Mouse (Mus musculus): ENCODE data around the gene Pigq. TPM values are rescaled to one million over a fixed set of nuclear protein-coding genes. Genes with fewer than 3 reads are reported as not detected.

Gene Pigq
- polyA plus RNA-seq, 1 experiment, result 117 TPM

DNA sequence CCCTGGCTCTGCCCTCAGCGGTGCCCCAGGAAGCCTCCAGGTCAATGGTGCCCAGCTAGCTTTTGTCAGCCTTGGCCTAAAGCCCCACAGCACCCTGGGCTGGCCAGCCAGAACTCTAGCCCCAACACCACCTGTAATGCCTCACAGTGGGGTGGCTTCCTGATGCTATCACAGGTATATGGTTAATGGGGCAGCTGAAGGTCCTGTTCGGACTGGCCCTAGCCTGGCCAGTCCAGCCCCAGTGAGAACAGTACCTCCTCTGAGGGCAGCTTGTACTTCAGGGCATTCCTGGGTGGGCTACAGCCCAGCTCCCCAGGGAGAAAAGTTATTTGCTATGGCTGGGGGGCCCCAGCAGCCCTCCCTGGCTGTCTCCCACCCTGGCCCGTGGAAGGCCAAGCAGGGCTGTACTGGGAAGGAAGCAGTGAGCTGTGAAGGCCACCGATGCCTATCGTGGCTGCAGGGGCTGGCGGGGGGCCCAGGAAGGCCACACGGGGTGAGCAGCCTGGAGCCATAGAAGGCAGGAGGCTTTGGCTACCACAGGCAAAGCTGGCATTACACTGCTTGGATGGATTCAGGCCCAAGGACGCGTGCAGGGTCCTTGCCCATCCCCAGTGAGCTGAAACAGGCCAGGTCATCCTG lies 900 bp upstream of the Pigq start:
- TF ChIP-seq POLR2A (IDR thresholded peaks at IDR 0.05; ENCODE audit: borderline replicate concordance, extremely low read depth, insufficient read depth, insufficient read length, poor library complexity, severe bottlenecking) (no peak), CTCF (IDR thresholded peaks at IDR 0.05; ENCODE audit: borderline replicate concordance, extremely low read depth, insufficient read depth, insufficient read length) (no peak)
- no peak for DNase-seq (ENCODE audit: low read depth)

DNA sequence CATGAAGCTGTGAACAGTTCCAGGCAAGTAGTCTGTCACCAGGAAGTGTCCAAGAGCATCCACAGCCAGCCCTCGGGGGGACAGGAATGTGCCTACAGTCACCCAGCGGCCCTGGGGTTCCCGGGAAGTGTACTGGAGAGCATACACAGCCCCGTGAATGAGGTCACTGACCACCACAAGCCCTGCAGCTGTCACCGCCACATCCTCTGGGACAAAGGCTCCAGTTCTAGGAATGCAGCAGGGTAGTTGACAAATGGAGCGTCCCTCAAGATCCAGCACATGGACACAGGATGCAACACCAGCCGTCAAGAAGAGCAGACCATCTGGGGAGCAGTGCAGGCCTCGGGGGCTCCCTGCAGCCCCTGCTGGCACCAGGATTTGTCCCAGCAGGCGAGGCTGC lies 967 bp downstream of the Pigq start:
- DNase-seq (ENCODE audit: low read depth), result no peak
- no peak for TF ChIP-seq POLR2A (IDR thresholded peaks at IDR 0.05; ENCODE audit: borderline replicate concordance, extremely low read depth, insufficient read depth, insufficient read length, poor library complexity, severe bottlenecking)
- TF ChIP-seq CTCF (IDR thresholded peaks at IDR 0.05; ENCODE audit: borderline replicate concordance, extremely low read depth, insufficient read depth, insufficient read length), result no peak

DNA sequence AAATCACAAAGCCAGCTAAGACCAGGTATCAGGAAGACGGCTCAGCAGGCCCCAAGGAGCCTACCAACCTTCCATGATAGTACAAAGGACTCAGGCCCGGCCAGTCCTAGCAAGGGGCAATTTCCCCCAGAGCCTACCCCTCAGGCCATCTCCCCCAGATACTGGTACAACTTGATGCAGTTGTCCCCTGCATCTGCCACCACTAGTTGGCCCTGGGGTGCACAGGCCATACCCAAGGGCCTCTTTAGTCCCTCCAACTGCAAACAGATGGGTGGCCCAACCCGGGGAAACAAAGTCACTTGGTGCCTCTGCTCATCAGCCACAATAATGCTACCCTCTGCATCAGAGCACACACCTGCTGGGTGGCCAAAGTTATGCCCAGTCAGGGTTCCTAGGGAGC lies 1.5 kb downstream of the Pigq start:
- TF ChIP-seq POLR2A (IDR thresholded peaks at IDR 0.05; ENCODE audit: borderline replicate concordance, extremely low read depth, insufficient read depth, insufficient read length, poor library complexity, severe bottlenecking) (no peak), CTCF (IDR thresholded peaks at IDR 0.05; ENCODE audit: borderline replicate concordance, extremely low read depth, insufficient read depth, insufficient read length) (no peak)
- no peak for DNase-seq (ENCODE audit: low read depth)

DNA sequence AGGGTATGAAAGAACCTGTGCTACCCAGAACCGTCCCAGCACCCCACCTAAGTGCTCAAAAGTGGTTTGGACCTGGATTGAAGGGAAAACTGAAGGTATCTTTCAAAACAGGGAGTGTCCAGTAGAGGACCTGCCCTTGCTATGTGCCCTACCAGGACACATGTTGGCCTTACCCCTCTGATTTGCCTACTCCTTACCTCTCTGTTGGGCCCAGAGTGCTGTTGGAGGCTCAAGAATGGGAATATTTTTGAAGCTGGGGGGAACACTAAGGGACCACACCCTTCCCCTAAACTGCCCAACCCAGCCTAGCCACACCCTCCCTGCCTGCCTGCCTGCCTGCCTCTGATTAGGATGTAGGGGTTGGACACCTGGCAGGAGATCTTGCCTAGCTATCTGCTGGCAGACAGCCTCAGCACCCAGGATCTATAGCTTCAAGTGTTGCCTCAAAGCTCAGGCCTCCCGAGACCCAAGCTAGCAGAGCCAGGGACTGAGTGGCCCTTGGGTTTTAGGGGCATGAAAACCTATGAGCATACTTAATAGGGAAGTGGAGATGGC lies 2.1 kb downstream of the Pigq start:
- TF ChIP-seq POLR2A (IDR thresholded peaks at IDR 0.05; ENCODE audit: borderline replicate concordance, extremely low read depth, insufficient read depth, insufficient read length, poor library complexity, severe bottlenecking) (no peak), CTCF (IDR thresholded peaks at IDR 0.05; ENCODE audit: borderline replicate concordance, extremely low read depth, insufficient read depth, insufficient read length) (no peak)

DNA sequence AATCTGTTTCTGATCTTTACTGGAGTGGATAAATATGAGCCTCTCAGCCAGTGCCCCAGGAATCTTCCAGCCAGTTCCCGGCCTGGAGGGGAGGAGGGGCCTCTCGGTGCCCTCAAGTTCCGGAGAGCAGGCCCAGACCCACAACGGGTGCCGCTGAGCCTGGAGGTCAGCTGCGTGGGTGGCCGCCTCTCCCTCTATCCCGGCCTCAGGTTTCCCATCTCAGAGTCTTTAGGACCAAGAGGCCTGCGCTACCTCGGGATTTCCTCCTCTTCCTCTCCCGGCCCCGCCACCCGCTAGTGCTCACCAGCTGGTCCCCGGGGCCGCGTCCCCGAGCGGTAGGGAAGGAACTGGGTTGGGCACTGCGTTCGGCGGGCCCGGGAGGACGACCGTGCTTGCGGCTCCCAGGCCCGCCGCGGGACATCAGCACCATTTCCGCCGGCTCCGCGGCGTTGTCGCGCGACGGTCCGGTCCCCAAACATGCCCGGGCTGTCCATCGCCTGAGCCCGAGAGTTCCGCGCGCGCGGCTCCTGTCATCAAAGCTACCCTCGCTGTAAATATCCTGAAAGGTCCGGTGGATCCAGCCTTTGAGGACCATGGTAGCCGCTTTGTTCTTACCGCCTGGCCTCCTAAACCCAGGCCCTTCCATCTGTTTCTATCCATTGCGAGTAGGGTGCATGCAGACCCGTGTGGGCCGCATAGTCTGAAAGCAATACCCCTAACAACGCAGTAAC lies 3.1 kb downstream of the Pigq start:
- DNase-seq (ENCODE audit: low read depth), result peak; percentile 90
- peak; percentile 82 for TF ChIP-seq POLR2A (IDR thresholded peaks at IDR 0.05; ENCODE audit: borderline replicate concordance, extremely low read depth, insufficient read depth, insufficient read length, poor library complexity, severe bottlenecking)
- TF ChIP-seq CTCF (IDR thresholded peaks at IDR 0.05; ENCODE audit: borderline replicate concordance, extremely low read depth, insufficient read depth, insufficient read length), result no peak

More for the DNA sequence above, 2.1 kb downstream of the Pigq start:
- no peak for DNase-seq (ENCODE audit: low read depth)

DNA sequence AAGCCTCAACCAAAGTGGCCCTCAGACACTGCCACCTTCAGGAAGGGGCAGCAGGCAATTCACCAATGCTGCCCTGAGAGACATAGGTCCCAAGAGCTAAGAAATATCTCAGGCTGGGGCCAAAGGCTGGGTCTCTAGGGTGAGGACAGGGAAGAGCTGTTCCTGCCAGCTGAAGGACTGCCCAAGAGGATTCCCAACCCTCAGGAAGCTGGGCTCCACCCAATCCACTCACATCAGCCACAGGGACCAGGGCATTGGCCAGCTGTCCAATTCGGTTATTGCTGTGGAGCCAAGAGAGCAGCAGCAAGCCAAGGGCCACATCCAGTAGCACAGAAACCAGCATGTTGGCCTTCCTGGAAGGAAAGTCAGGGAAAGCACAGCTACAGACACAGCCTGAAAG lies 10.2 kb downstream of the Pigq start:
- DNase-seq (ENCODE audit: low read depth), result no peak
- TF ChIP-seq CTCF (IDR thresholded peaks at IDR 0.05; ENCODE audit: borderline replicate concordance, extremely low read depth, insufficient read depth, insufficient read length) (no peak), POLR2A (IDR thresholded peaks at IDR 0.05; ENCODE audit: borderline replicate concordance, extremely low read depth, insufficient read depth, insufficient read length, poor library complexity, severe bottlenecking) (no peak)

DNA sequence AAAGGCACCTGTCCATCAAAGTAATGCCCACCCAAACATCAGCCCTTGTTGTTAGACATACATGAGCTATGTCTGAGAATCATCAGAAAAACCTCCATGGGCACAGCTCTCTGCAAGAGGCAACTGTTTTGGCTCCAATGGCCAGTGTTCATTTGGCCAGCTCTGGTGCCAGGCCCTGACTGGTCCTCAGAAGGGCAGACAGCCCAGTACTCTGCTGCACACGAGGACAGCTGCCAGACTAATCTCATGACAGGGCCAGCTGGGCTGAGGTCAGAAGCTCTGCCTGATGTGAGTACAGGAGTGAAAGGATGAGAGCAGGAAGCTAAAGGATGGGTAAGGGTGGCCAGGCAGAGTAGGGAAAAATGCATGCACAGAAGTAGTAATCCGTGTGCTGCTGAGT lies 19.4 kb downstream of the Pigq start:
- TF ChIP-seq POLR2A (IDR thresholded peaks at IDR 0.05; ENCODE audit: borderline replicate concordance, extremely low read depth, insufficient read depth, insufficient read length, poor library complexity, severe bottlenecking) (no peak), CTCF (IDR thresholded peaks at IDR 0.05; ENCODE audit: borderline replicate concordance, extremely low read depth, insufficient read depth, insufficient read length) (no peak)
- no peak for DNase-seq (ENCODE audit: low read depth)

DNA sequence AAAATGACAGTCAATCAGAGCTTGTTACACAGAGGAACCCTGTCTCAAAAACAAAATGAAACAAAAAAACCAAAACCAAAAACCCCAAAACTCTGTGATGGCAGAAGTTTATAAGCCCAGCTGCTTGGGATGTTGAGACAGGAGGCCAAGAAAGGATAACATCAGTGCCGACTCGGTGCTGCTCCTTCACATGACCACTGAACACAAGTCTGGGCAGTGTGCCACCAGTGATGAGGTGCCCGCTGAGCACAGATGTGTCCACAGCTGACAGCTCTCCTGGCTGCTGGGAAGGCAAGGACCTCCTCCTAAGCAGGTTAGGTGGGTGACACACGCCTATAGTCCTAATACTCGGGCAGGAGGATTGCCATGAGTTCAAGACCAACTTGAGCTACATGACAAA lies 22.6 kb downstream of the Pigq start:
- no peak for DNase-seq (ENCODE audit: low read depth)
- TF ChIP-seq POLR2A (IDR thresholded peaks at IDR 0.05; ENCODE audit: borderline replicate concordance, extremely low read depth, insufficient read depth, insufficient read length, poor library complexity, severe bottlenecking) (no peak), CTCF (IDR thresholded peaks at IDR 0.05; ENCODE audit: borderline replicate concordance, extremely low read depth, insufficient read depth, insufficient read length) (no peak)

DNA sequence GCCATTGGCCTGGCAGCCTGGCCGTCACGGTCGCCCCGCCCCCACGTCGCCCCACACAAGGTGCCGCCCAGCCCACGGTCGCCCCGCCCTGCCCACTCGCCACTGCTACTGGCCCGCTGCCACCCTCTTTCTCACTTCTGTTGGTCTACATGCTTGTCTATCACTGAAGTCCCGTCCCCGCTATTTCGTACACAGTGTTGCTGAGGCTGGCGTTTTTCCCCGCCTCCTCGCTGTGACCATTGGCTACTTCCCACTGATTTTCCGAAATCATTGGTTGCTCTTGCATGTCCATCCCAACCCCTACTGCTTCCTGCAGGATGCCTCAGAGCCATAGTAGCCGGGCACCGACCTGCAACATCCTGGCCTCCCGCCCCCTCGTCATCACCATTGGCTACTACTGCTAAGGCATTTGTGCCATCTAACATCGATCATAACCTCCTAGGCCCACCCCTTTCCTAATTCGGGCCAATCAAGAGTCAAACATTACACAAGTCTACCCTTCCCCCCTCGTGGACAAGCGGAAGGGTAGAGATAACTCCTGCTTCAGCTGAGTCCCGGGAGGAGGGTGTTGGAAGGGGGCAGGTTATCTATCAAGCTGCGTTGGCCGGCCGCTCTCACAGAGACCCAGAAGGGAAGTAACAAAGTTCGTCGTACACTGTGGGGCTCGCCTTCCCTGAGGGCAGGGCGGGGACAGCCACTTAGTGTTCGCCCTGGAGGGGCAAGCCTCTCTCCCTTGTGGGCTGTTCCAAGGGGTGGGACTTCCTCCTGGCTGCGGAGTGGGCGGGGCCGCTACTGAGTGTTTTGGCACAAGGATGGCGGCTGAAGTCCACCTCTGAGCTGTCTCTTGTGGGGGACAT lies 24.7 kb downstream of the Pigq start:
- DNase-seq (ENCODE audit: low read depth), result peak; percentile 100
- no peak for TF ChIP-seq CTCF (IDR thresholded peaks at IDR 0.05; ENCODE audit: borderline replicate concordance, extremely low read depth, insufficient read depth, insufficient read length)
- peak; percentile 36; the same call in 1 of the 2 replicates for TF ChIP-seq POLR2A (IDR thresholded peaks at IDR 0.05; ENCODE audit: borderline replicate concordance, extremely low read depth, insufficient read depth, insufficient read length, poor library complexity, severe bottlenecking)

DNA sequence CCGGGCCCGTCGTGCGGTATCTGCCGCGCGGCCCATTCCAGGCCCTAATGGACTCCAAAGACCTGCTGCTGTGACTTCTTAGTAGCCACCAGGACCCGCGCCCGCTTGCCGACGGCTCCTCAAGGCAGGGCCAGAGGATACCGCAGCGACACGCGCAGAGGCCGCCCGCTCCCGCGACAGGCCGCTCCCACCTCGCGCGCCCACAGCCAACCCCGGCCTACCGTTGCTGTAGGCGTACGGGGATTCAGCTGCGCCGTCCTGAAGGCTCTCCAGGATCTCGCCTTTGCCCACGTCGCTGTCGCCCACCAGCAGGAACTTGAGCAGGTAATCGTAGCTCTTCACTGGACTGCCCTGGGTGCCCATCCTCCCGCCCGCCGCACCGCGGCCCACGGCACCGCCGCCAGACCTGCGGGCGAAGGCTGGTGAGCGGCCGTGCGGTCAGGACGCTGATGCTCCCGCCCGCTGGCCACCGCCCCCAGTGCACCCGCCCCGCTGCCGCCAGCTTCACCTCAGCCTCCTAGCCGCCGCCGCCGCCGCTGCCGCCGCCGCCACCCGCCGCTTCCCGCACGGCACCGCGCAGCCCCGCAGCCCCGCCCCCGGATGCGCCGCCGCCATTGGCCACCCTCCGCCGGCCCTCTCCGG lies 25.5 kb downstream of the Pigq start, which contains the start of gene Rab40c:
Gene Rab40c, minus strand, starts transcription at position 584 of the 642 bp plus-strand sequence.
- DNase-seq (ENCODE audit: low read depth), result peak; percentile 45
- TF ChIP-seq CTCF (IDR thresholded peaks at IDR 0.05; ENCODE audit: borderline replicate concordance, extremely low read depth, insufficient read depth, insufficient read length) (no peak), POLR2A (IDR thresholded peaks at IDR 0.05; ENCODE audit: borderline replicate concordance, extremely low read depth, insufficient read depth, insufficient read length, poor library complexity, severe bottlenecking) (0 out of 2 replicates have a peak, but pooled peaks have one; percentile 42)
